Mouse (Mus musculus) kidney, adult 8-10 months (tissue): ENCODE measurements around the gene Nuak1.
"Not testable (repeated sequence)": the region's sequence is repeated elsewhere in the genome, so short reads cannot be mapped to it uniquely, and the experiment has no call there.

Experiments
- DNase-seq, 2 experiments: peaks; one replicate each; pipeline ENCODE4 v3.0.0; 2022

Gene Nuak1

DNA sequence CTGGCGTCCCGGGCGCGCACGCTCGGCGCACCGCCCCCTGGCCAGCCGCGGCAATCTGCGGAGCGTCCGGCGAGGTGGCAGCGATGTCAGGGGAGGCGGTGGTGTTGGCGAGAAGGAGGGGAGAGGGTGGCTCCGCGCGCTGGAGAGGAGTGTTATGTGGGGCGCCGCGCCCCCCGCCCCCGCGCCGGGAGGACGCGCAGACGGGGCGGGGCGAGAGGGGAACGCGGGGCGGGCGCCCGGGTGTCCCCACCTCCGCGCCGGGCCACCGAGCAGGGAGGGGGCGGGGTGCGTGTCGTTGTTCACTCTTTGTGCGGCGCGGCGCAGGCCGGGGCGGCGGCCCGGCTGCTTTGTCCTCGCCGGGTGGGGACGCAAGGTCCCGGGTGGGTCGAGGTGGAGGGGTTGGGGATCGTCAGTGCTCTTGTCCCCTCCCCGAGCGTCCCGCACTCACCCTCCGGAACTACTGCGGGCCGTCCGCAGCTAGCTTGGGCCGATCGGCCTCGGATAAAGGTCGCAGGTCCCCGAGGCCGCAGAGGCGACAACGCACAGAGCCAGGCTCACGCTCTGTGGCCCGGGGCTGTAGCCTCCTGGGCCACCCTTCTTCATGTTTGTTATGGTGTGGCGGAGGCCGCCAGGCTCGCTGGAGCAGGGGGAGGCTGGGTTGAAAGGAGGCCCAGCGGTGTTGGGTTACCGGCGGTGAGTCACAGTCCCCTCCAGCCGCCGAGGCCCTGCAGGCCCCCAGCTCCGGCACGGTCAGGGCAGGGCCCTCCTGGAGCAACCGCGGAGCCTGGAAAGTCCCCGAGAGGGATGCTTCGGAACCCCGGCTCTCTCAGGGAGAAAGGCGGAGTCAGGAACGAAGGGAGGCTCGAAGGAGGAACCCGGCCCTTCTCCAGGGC is at the start of gene Nuak1:
Gene Nuak1 (minus strand): TSS at position 57 of the 893 bp plus-strand sequence.
- peak; percentile 82 to 86 for DNase-seq

DNA sequence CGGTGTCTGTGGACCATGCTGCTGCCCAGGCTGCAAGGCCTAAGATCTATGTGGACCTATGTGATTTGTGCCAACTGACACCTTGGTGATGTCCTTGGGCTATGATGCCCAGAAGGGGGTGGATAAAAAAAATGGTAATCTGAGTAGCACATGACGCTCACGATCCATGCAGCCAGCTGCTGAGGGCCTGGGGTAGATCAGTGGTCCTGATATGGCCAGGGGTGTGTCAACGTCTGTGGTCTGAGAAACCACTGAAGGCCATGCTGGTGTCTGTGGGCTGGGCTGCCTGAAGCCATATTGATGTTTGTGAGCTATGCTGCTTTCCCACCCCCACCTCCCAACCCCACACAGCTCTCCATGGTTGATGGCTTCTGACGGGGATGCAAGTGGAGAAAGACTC is 49.7 kb upstream of the Nuak1 start:
- no peak for DNase-seq

GRCm38 (mm10) chr10:84488315-84488714 is 47.9 kb upstream of the Nuak1 start:
- DNase-seq = peak; percentile 38 to 72

DNA sequence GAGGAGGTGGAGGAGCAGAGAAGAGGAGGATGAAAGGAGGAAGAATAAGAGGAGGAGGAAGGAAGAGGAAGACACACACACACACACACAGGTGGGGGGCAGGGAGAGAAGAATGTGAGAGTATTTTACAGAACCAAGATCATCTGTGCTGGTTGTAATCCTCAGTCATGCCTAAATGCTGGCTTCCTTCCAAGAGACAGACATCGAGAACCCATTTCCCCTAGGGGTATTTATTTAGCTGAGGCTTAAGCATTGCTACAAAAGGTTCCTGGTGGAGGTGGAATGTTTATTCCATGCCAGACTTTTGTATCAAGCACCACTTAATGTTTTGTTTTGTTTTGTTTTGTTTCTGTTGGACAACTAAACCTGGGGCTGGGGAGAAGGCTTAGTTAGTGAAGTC is 44.3 kb upstream of the Nuak1 start:
- DNase-seq = no peak

- DNase-seq = no peak
Measured at GRCm38 (mm10) chr10:84483553-84483952, 43.2 kb upstream of the Nuak1 start.

DNA sequence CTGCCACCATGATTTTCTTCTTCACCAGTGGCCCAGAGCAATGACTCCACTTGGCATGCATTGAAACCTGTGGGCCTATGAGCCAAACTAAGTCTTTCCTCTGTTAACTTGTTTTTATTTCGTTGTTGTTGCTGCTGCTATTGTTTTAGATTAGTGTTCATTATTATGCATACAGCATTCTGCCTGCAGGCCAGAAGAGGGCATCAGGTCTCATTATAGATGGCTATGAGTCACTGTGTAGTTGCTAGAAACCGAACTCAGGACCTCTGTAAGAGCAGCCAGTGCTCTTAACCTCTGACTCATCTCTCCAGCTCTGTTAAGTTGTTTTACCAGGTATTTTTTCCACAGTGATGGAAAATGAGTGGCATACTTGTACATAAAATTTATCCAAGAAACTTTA is 42.7 kb upstream of the Nuak1 start:
- no peak for DNase-seq

GRCm38 (mm10) chr10:84482418-84482817 is 42.0 kb upstream of the Nuak1 start:
- DNase-seq = not testable (repeated sequence)

DNA sequence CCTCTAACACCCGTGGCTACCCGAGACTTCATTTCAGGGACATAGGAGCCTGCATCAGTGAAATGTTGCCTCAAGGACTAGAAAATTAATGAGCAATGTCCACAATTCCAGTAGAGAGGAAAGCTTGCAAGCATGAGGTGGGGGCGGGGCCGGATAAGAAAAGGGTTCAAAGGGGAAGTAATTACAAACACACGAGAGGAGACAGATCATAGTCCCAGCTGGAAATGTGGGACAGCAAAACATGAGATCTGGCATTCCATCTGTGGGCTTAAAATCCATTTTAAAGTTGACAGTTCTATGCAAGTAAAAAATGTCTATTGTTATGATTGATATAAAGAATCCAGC is 40.9 kb upstream of the Nuak1 start:
- DNase-seq = peak in 1 of 2 experiments; percentile 39

- peak; percentile 47 to 49 for DNase-seq
Measured at GRCm38 (mm10) chr10:84480667-84481326, 40.4 kb upstream of the Nuak1 start.

- DNase-seq = peak; percentile 23 to 27
Measured at GRCm38 (mm10) chr10:84480146-84480545, 39.7 kb upstream of the Nuak1 start.

- no peak for DNase-seq
Measured at GRCm38 (mm10) chr10:84477613-84478076, 37.2 kb upstream of the Nuak1 start.

DNA sequence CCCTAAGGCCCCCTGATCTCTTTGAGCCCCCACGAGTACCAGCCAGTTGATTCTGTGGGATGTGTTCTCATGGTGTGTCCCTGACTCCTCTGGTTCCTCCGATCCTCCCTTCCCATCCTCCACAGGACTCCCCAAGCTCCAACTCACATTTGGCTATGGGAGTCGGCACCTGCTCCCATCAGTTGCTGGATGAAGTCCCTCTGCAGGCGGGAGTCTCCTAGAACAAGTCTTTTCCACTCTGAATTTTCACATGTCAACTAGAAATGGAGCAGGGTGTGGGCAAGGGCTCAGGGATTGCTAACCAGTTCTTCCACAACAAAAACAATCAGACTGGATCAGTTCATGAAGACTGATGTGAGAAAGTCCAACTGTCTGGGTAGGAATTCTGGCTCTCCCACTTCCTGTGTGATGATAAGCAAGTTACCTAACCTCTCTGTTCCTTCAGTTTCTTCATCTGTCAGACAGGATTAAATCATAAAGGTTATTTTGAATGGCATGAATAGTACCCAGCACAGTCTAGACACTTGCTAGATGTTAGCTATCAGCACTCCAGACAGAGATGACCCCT is 36.7 kb upstream of the Nuak1 start:
- no peak for DNase-seq

DNA sequence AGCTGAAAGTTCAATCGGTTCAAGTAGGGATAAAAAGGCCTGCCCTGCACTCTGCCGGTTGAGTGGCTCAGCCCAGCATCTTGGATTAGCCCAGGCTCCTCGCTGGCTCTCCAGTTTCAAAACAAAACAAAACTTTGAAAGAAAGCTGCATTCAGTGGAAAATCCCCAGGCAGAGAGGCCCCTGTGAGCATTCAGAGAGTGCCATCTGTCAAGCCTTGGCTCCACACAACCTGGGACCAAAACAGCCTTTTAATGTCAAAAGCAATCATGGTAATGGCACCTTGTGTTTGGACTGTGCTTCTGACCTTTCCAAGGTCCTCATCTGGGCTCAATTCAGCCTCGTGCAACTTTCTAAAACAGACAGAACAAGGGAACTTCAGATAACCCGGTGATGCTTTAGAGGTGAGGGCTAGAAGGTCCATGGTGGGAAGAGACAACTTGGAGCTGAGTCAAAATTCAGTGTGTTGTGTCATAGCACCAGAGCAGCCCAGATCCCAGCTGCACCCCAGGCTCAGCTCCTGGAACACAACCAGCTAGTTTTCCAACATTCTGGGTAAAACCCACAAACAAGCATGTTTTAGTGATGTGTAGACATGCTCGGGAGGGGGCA is 27.3 kb upstream of the Nuak1 start:
- DNase-seq = no peak

- DNase-seq = no peak
Measured at GRCm38 (mm10) chr10:84465511-84465910, 25.1 kb upstream of the Nuak1 start.

DNA sequence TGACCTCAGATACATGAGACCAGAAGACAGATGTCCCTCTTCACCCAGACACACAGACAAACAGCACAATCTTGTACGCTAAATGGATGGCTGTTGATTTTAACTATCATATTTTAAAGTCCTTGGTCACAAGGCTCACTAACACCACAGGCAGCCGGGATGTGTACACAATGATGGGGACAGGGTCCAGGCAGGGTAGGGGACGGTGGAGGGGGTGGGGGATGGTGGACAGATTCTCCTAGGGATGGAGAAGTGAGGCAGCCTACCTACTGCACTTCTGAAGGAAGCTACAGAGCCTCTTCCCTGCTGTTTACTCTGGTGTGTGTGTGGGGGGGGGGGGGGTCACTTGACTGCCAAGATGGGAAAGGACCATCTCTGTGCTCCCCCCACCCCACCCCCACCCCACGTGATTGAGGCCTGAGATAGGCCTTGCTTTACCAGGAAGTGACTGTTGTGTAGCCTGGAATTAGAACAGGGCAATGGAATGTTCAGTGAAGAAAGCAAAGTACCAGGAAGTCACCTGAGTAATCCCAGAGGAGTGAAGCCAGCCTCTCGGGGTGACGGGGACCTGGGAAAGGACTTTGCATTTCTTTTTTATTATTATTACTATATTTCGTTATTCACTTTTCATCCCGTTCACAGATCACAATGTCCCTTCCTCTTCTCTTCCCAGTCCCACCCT is 20.2 kb upstream of the Nuak1 start:
- no peak for DNase-seq

DNA sequence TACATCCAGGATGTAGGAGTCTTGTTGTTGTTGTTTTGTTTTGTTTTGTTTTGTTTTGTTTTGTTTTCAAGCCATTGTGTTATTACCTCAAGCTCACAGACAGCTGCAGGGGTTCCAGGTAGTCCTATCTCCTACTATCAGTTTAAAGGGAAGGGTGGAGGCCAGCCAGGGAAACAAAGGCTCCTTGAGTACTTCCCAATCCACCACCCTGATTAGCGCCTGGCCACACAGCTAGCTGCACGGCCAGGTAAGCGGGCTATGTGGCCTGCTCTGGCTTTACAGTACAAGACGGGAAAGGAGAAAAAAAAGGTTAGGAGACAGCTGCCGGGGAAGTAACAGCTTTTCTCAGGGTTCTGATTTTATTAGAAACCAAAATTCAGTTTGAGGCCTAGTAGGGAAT is 17.7 kb upstream of the Nuak1 start:
- no peak for DNase-seq

DNA sequence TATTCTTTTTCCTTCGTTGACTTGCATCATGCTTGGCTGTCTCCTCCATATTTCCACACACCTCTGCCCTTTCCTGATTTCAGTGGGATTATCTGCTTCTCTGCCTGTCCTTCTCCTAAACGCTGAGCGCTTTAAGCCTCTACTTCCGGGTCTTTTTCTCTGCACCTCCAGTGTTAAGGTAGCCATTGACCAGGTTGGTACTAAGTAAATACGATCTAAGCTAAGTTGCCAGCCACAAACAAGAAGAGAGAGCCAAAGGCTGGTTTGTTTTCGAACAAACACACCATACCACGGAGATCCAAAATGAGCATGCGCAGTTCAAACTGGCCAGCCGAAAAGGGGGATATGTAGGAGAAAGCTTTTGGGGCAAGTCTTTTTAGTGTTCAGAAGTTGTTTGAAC is 17.1 kb upstream of the Nuak1 start:
- no peak for DNase-seq

DNA sequence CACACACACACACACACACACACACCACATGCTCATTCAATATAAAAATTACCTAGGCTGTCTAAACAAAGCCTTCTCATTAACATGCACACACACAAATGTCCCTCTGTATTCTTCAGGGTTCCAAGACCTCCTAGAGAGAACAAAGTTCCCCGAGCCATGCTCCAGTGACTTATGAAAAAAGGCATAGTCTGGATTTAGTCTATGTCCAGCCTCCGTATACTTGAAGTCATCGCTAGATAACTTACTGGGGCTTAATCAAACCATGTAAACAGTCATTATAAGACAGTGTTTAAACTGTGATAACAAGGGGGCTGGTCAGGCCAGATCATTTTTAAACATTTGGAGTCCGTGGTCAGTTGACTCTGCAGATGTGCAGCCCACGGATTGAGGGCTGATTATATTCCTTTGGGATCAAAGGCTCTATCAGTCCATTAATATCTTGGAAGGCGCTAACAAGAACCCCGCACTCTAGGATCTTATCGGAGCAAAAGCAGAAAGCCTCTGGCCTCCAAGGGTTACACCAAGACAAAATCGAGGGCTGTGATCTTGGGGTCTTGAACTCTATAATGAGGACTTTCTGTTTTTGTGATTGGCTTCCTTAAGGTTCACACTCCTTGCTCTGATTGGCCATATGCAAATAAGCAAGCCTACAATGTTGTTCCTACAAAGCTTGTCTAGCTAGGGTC is 16.4 kb upstream of the Nuak1 start:
- DNase-seq = no peak

DNA sequence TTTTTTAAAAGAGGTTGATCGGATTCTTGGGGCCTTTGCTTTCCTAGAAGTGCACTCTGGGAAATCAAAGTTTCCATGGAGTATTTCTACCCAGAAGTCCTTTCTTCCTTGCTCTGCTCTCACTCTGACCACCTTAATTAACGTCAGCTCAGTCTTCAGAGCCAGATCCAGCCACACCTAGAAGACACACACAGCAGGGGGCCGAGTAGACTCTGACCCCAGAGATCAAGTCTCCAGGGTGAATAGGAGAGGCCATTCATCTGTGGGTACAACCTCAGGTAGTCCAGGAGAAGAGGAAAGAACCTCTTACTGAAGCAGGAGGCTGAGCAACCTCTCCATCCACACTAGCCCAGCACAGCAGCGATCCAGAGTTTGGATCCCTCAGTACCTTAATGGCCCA is 11.5 kb upstream of the Nuak1 start:
- peak in 1 of 2 experiments; percentile 47 for DNase-seq

GRCm38 (mm10) chr10:84450654-84451053 is 10.3 kb upstream of the Nuak1 start:
- peak; percentile 58 to 85 for DNase-seq

GRCm38 (mm10) chr10:84449733-84450132 is 9.3 kb upstream of the Nuak1 start:
- DNase-seq = no peak

GRCm38 (mm10) chr10:84447411-84447821 is 7.0 kb upstream of the Nuak1 start:
- DNase-seq = no peak
